8 mouse cellular contexts compared by ENCODE assay signal in the genomic region with DNA sequence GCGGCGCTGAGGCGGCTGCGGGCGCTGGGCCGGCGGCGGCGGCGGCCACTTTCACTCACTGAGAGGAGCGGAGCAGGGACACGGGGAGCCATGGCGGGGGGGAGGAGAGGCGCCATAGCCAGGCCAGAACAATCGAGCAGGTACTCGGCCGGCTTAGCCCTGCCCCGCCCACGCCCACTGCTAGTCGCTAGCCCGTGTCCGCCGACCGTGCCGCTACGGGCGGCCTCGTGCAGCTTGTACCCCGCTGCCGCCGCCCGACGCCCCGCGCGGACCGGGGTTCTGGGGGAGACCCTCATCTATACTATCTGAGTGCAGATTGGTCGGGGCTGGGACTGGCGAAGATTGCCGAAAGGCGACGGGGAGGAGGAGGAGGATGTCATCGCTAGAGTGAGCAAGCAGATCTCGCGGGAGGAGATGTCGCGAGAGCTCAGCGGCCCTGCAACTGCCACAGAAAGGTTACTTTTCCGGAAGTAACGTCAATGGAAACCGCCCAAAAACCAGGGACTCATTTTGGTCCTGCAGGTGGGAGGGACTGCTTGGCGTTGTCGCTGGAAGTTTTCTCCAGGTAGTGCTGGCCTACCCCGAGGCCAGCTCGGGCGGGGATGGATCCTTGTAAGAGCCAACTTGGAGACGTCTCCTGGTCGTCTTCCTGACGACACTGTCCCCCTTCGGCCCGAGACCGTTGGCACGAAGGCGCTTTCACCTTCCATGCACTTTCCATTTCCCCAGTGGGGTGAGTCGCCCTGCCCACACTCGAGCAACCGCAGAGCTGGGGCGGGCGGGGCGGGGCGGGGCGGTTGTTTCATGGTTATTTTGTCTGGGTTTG. TPM values are rescaled to one million over a fixed set of nuclear protein-coding genes. Genes with fewer than 3 reads are reported as not detected.
DNase-seq lines count a peak whose midpoint lies in the region; ATAC-seq and TF ChIP-seq lines count a peak whose summit lies in the region.

A gene (minus strand): TSS at position 117 of the 826 bp plus-strand sequence.

- H3K4me2 ChIP-seq in embryonic facial prominence, embryonic 14.5 days (ENCODE audit: low read depth, low read length) = peak within 1 kb of the TSS; percentile 79
- H3K4me2 ChIP-seq in limb, embryonic 13.5 days (replicated peaks) = peak within 1 kb of the TSS; percentile 80
- H3K4me2 ChIP-seq in midbrain, embryonic 16.5 days (ENCODE audit: low read length) = peak within 1 kb of the TSS; percentile 72

- no peaks in the 10 kb centered on the region for H3K36me3 ChIP-seq in embryonic facial prominence, embryonic 14.5 days (ENCODE audit: control insufficient read depth, insufficient read depth, low read length)
- peaks cover 12% of the 10 kb centered on the region for H3K36me3 ChIP-seq in heart, adult 2 months (ENCODE audit: control insufficient read depth, insufficient read depth, low read length)
- H3K36me3 ChIP-seq in limb, embryonic 13.5 days = peaks cover 10% of the 10 kb centered on the region; the same call in 1 of the 2 replicates
- no peaks in the 10 kb centered on the region for H3K36me3 ChIP-seq in midbrain, embryonic 16.5 days (ENCODE audit: control insufficient read depth, insufficient read depth, low read length)

- WGBS in embryonic facial prominence, embryonic 14.5 days = under 1% methylated on average over 52 of the region's 72 CpGs
- under 1% methylated on average over 72 of the region's 72 CpGs for WGBS in heart, adult 2 months
- under 1% methylated on average over 71 of the region's 72 CpGs for WGBS in limb, embryonic 13.5 days
- under 1% methylated on average over 62 of the region's 72 CpGs for WGBS in midbrain, embryonic 16.5 days

- no peaks in the 10 kb centered on the region for H3K9me3 ChIP-seq in embryonic facial prominence, embryonic 14.5 days (ENCODE audit: control insufficient read depth, low read length)
- no peaks in the 10 kb centered on the region for H3K9me3 ChIP-seq in limb, embryonic 13.5 days
- H3K9me3 ChIP-seq in midbrain, embryonic 16.5 days (replicated peaks; ENCODE audit: control insufficient read depth, low read length, poor library complexity, severe bottlenecking) = no peaks in the 10 kb centered on the region

- peak within 1 kb of the TSS; percentile 53 for H3K4me3 ChIP-seq in embryonic facial prominence, embryonic 14.5 days (ENCODE audit: low read depth, low read length)
- peak within 1 kb of the TSS; percentile 96 for H3K4me3 ChIP-seq in heart, adult 2 months
- H3K4me3 ChIP-seq in limb, embryonic 13.5 days = peak within 1 kb of the TSS; percentile 88
- peak within 1 kb of the TSS; percentile 96 for H3K4me3 ChIP-seq in midbrain, embryonic 16.5 days (ENCODE audit: low read depth, low read length)

- intact Hi-C loops in heart, adult 2 months (cut with DNase I) = loop anchor here (2.0 kb wide), 2 partner anchors 71 to 115 kb away; no protein-coding TSS in a partner anchor

- no peaks in the 10 kb centered on the region for H3K27me3 ChIP-seq in embryonic facial prominence, embryonic 14.5 days (replicated peaks; ENCODE audit: control insufficient read depth, insufficient read depth, low read length)
- no peaks in the 10 kb centered on the region for H3K27me3 ChIP-seq in heart, adult 2 months (ENCODE audit: control insufficient read depth, insufficient read depth, low read length)
- H3K27me3 ChIP-seq in limb, embryonic 13.5 days = no peaks in the 10 kb centered on the region
- no peaks in the 10 kb centered on the region for H3K27me3 ChIP-seq in midbrain, embryonic 16.5 days (ENCODE audit: control insufficient read depth, insufficient read depth, low read depth, low read length)

- H3K27ac ChIP-seq in embryonic facial prominence, embryonic 14.5 days (replicated peaks; ENCODE audit: low read depth, low read length) = peak within 1 kb of the TSS; percentile 98
- H3K27ac ChIP-seq in heart, adult 2 months = peak within 1 kb of the TSS; percentile 95
- H3K27ac ChIP-seq in limb, embryonic 13.5 days = peak within 1 kb of the TSS; percentile 98
- peak within 1 kb of the TSS; percentile 96 for H3K27ac ChIP-seq in midbrain, embryonic 16.5 days (ENCODE audit: low read length)

- peak; percentile 100 for DNase-seq in 3T3-L1 (ENCODE audit: low read depth, low spot score)
- DNase-seq in adrenal gland, postnatal 4 days (ENCODE audit: low spot score in 2 of 2) = peak; percentile 87 to 94
- peak; percentile 100 for DNase-seq in embryonic facial prominence, embryonic 14.5 days (ENCODE audit: low spot score)
- peak; percentile 98 to 99 for DNase-seq in heart, adult 2 months
- peak; percentile 99 for DNase-seq in kidney, adult 8-10 months
- DNase-seq in spleen, postnatal 10 days (ENCODE audit: low spot score in 2 of 2) = peak; percentile 98 to 99

- peak; percentile 91 for TF ChIP-seq POLR2A in heart, adult 2 months (IDR thresholded peaks at IDR 0.05; ENCODE audit: insufficient read depth, low read depth, low read length)

- H3K9ac ChIP-seq in embryonic facial prominence, embryonic 14.5 days (ENCODE audit: low read depth, low read length) = peak within 1 kb of the TSS; percentile 98
- H3K9ac ChIP-seq in heart, adult 2 months (ENCODE audit: low read depth, low read length) = peak within 1 kb of the TSS; percentile 95
- H3K9ac ChIP-seq in limb, embryonic 13.5 days = peak within 1 kb of the TSS; percentile 95
- H3K9ac ChIP-seq in midbrain, embryonic 16.5 days (ENCODE audit: low read depth, low read length) = peak within 1 kb of the TSS; percentile 89

- H3K4me1 ChIP-seq in embryonic facial prominence, embryonic 14.5 days (ENCODE audit: control insufficient read depth, insufficient read depth, low read length) = peaks cover 11% of the 10 kb centered on the region; the same call in 1 of the 2 replicates
- peaks cover 4% of the 10 kb centered on the region for H3K4me1 ChIP-seq in heart, adult 2 months (ENCODE audit: control insufficient read depth, insufficient read depth, low read length)
- H3K4me1 ChIP-seq in limb, embryonic 13.5 days = peaks cover 17% of the 10 kb centered on the region
- H3K4me1 ChIP-seq in midbrain, embryonic 16.5 days (ENCODE audit: control insufficient read depth, insufficient read depth, low read length) = peaks cover 21% of the 10 kb centered on the region

- peak; percentile 83; the same call in 1 of the 2 replicates for TF ChIP-seq EP300 in heart, adult 2 months (IDR thresholded peaks at IDR 0.05; ENCODE audit: insufficient read depth, low read depth, low read length)

- no peak for TF ChIP-seq CTCF in heart, adult 2 months (IDR thresholded peaks at IDR 0.05)

- H3K79me2 ChIP-seq in heart, adult 2 months (replicated peaks; ENCODE audit: control insufficient read depth, insufficient read depth, low read length) = peaks cover 3% of the 10 kb centered on the region

- ATAC-seq in embryonic facial prominence, embryonic 14.5 days (ENCODE audit: low read depth) = peak; percentile 95
- ATAC-seq in limb, embryonic 13.5 days (ENCODE audit: low FRiP score, low read depth) = peak; percentile 94
- peak; percentile 97 for ATAC-seq in midbrain, embryonic 16.5 days

RNA-seq across cellular contexts. Expression of the gene that starts here (rescaled TPM):
- total RNA-seq in adrenal gland, postnatal 4 days (2021) = 10 to 100 TPM; 25.0 to 26.7 TPM
- 5.1 and 6.8 TPM in 2 replicates for polyA plus RNA-seq in embryonic facial prominence, embryonic 14.5 days (2014; fragmentation: Nextera tagmentation; extraction: Ambion mirVana)
- total RNA-seq in heart, adult 2 months (2021) = 1 to 10 TPM; 9.5 to 9.7 TPM
- polyA plus RNA-seq in heart, adult 2 months (2012; rRNA removed) = 5.1 and 7.0 TPM in 2 replicates
- polyA plus RNA-seq in limb, embryonic 13.5 days (2015; fragmentation: Nextera tagmentation; extraction: Ambion mirVana) = 4.2 and 4.5 TPM in 2 replicates
- 2.7 and 3.8 TPM in 2 replicates for polyA plus RNA-seq in midbrain, embryonic 16.5 days (2015; fragmentation: Nextera tagmentation; extraction: Ambion mirVana)

Comparison
In these comparisons a context has a peak if more than half of its experiments do, and no peak if none do; other contexts are left out.
1. Peak in every context shown above with its lines: DNase-seq, ATAC-seq, H3K4me3 ChIP-seq and H3K27ac ChIP-seq.